Mouse (Mus musculus): Measurements from ENCODE around the gene Zkscan16. TPM values are rescaled to one million over a fixed set of nuclear protein-coding genes. Genes with fewer than 3 reads are reported as not detected.

Gene Zkscan16
- polyA plus RNA-seq, 1 experiment from 2014 or later = 1.1 TPM

DNA sequence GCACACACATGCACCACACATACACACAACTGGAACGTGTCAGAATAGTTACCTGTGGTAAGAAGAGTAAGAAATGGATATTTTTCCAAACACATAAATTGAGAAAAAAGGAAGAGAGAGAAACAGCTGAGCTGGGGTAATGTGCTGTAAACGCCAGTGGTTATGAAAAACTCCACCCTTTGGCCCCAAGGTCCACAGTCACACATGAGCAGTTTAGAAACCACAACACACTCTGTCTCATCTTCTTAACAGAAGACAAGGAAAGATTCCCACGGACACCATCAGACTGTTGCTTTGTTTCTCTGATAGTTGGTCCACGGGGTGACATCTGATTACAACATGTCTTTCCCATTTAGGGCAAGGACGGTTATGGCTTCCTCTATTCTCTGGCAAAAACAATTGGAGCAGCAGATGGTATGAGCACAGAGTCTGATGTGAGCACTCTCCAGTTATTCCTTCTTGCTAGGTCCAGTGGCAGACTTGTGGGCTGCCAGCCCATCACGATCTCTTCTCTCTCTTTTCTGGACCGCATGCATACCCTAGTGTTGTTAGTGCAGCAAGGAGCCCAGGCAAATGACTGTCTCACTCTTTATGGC lies 46.0 kb downstream of the Zkscan16 start:
- H3K36me3 ChIP-seq = no peaks in the 10 kb centered on the region
- H3K4me1 ChIP-seq = peaks cover 10% of the 10 kb centered on the region; the same call in 1 of the 2 replicates
- 85% methylated on average over 7 of the region's 7 CpGs for WGBS
- no peak overlapping the region for H3K27ac ChIP-seq (replicated peaks)
- no peak overlapping the region for H3K4me2 ChIP-seq (replicated peaks)
- no peak overlapping the region for H3K9ac ChIP-seq (replicated peaks)
- no peak overlapping the region for H3K4me3 ChIP-seq
- no peak for ATAC-seq (ENCODE audit: low FRiP score, low read depth)
- no peaks in the 10 kb centered on the region for H3K9me3 ChIP-seq
- peaks cover 8% of the 10 kb centered on the region for H3K27me3 ChIP-seq

DNA sequence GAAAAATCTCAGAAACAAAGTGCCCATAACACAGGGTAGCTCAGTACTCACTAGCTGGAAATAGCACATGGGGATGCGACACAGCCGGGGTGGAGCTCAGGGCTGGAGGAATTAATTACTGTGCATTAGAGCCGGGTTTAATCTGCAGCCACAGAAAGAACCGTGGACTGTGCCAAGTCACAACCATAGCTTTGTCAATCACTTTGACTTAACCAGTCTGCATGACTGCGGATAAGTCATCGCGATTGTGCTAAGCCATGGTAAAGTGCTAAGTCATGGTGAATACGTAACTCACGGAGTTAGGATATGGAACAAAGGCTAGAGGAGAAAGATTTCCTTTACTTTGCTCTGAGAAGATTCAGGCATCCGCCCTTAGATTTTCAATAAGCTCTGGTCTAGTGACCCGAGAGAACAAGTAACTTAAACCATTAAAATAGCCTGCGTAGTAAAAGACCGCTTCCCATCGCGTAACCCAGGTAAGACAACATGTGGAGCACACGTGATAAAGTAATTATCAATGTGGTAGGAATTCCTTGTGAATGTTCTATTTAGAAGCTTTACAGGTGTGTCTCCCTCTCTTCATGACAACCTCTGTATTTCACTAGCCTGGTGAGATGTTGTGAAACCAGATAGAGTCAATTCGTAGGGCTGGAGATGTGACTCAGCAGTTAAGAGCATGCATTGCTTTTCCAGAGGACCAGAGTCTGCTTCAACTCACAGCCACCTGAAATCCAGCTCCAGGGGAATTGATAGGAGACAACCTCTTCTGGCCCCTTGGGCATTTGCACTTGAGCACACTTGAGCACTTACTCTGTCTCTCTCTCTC lies 47.4 kb downstream of the Zkscan16 start:
- 65% methylated on average over 17 of the region's 17 CpGs for WGBS
- Histone ChIP-seq H3K4me1 (peaks cover 10% of the 10 kb centered on the region; the same call in 1 of the 2 replicates), H3K27me3 (peaks cover 8% of the 10 kb centered on the region), H3K27ac (replicated peaks) (no peak overlapping the region), H3K4me3 (no peak overlapping the region), H3K4me2 (replicated peaks) (no peak overlapping the region), H3K9ac (replicated peaks) (no peak overlapping the region), H3K9me3 (no peaks in the 10 kb centered on the region), H3K36me3 (no peaks in the 10 kb centered on the region)
- peak; percentile 38; the same call in 1 of the 2 replicates for ATAC-seq (ENCODE audit: low FRiP score, low read depth)

DNA sequence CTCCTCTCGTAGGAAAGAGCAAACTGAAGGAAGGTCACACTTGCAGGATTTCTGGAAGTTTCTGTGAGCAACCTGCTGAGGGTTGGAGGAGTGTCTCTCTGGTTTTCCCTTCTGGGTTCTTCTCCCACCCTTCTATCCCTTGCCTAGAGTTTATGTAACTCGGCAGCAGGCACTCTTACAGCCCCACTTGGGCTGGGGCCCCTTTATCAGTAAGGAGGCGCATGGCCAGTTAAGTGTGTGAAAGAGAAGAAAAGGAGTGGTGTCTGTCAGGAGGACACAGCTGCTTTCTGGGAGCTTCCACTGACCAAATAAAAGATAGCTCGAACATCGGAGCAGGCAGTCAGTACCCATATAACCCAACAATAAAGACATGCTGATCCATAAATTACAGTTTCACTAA lies 48.8 kb downstream of the Zkscan16 start:
- ATAC-seq (ENCODE audit: low FRiP score, low read depth) = no peak
- no peak overlapping the region for H3K4me2 ChIP-seq (replicated peaks)
- no peaks in the 10 kb centered on the region for H3K36me3 ChIP-seq
- peaks cover 5% of the 10 kb centered on the region for H3K27me3 ChIP-seq
- H3K4me1 ChIP-seq = no peaks in the 10 kb centered on the region
- no peaks in the 10 kb centered on the region for H3K9me3 ChIP-seq
- no peak overlapping the region for H3K4me3 ChIP-seq
- H3K9ac ChIP-seq (replicated peaks) = no peak overlapping the region
- no peak overlapping the region for H3K27ac ChIP-seq (replicated peaks)
- WGBS = 83% methylated on average over 5 of the region's 5 CpGs

DNA sequence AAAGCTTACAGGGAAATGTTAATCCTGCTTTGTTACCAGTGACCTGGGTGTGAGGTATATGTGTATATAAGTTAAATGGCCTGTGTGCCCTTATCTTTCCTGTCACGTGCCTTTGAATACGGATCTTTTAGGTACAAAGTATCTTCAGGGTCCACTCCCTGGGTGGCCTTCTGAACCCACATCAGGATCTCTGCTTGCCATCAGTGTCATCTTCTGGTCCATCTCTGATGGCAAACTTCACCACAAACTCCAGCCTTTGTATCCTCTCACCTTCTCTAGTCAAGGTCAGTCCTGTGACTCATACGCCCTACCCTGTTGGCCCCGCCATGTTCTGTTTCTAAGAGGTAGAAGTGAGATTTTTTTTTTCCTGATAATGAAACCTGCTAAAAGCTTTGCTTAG lies 51.3 kb downstream of the Zkscan16 start, which contains the start of gene Dnajc25:
TSS of gene Dnajc25 (plus strand) at position 301 of the 400 bp plus-strand sequence.
- no peak within 1 kb of the TSS for H3K9ac ChIP-seq (replicated peaks)
- no peak within 1 kb of the TSS for H3K4me3 ChIP-seq
- ATAC-seq (ENCODE audit: low FRiP score, low read depth) = no peak
- no peaks in the 10 kb centered on the region for H3K9me3 ChIP-seq
- WGBS = 91% methylated on average over 4 of the region's 4 CpGs
- H3K4me1 ChIP-seq = no peaks in the 10 kb centered on the region
- H3K4me2 ChIP-seq (replicated peaks) = no peak within 1 kb of the TSS
- H3K27me3 ChIP-seq = no peaks in the 10 kb centered on the region; the same call in 1 of the 2 replicates
- H3K27ac ChIP-seq (replicated peaks) = no peak within 1 kb of the TSS
- no peaks in the 10 kb centered on the region for H3K36me3 ChIP-seq

DNA sequence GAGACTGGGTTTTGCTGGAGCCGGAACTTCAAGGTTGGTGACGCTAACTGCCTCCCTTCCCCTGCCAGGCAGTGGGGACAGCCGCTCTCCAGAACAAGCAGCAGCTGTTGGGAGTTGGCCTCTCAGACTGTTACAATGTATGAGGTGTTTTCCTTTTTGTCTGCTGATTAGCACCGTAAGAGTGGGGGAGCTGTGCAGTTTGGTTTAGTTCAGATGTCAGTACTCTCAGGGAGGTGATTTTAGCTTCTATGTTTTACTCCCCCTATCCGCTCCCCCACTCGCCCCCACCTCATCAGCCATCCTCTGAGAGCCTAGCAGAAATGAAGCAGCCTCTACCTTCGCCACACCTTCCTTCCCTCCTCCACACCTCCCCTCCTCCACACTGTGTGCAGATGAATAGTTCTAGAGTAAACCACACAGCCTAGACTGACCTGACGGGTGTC lies 51.8 kb downstream of the Zkscan16 start:
- no peak overlapping the region for H3K9ac ChIP-seq (replicated peaks)
- no peaks in the 10 kb centered on the region for H3K4me1 ChIP-seq
- no peak overlapping the region for H3K27ac ChIP-seq (replicated peaks)
- WGBS = 77% methylated on average over 8 of the region's 8 CpGs
- H3K4me3 ChIP-seq = no peak overlapping the region
- ATAC-seq (ENCODE audit: low FRiP score, low read depth) = no peak
- no peaks in the 10 kb centered on the region; the same call in 1 of the 2 replicates for H3K27me3 ChIP-seq
- H3K9me3 ChIP-seq = no peaks in the 10 kb centered on the region
- H3K4me2 ChIP-seq (replicated peaks) = no peak overlapping the region
- no peaks in the 10 kb centered on the region for H3K36me3 ChIP-seq

DNA sequence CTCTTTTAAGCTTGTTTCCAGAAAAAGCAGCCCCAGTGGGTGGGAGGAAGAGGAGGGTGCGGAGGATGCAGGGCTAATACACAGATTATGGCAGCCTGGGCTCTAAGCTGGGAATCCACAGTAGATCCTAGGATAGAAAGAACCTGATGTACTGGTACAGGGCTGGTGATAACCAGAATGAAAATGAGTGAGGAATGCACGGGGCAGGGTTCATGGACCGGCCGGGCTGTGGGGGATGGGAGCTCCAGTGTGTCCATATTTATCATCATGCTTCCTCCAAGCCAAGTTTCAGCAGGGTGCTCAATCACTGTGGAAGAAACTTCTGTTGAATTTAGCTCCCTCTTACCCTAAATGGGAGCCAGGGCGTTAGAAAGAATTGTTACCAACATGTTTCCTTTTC lies 53.7 kb downstream of the Zkscan16 start:
- H3K9ac ChIP-seq (replicated peaks) = no peak overlapping the region
- 77% methylated on average over 5 of the region's 5 CpGs for WGBS
- no peak overlapping the region for H3K4me2 ChIP-seq (replicated peaks)
- ATAC-seq (ENCODE audit: low FRiP score, low read depth) = no peak
- H3K9me3 ChIP-seq = no peaks in the 10 kb centered on the region
- H3K36me3 ChIP-seq = no peaks in the 10 kb centered on the region
- H3K27me3 ChIP-seq = no peaks in the 10 kb centered on the region; the same call in 1 of the 2 replicates
- H3K27ac ChIP-seq (replicated peaks) = no peak overlapping the region
- no peak overlapping the region for H3K4me3 ChIP-seq
- H3K4me1 ChIP-seq = no peaks in the 10 kb centered on the region

DNA sequence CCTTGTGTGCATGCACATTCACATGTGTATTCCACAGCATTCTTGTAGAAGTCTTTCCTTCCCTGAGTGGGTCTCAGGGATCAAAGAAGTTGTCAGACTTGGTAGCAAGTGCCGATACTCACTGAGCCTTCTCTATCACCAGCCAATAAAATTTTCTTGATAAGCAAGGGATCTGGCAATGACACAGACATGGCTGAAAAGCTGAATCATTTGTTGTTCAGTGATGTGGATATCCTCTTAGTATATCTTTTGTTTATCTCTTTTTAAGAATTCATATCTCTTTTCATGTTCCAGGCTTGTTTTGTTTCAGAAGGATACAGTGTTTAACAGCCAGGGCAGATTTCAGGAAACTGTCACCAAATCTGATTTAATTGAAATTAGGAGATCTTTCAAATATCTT lies 55.3 kb downstream of the Zkscan16 start:
- Histone ChIP-seq H3K4me1 (peaks cover 2% of the 10 kb centered on the region), H3K9me3 (no peaks in the 10 kb centered on the region), H3K4me3 (no peak overlapping the region), H3K4me2 (replicated peaks) (no peak overlapping the region), H3K36me3 (no peaks in the 10 kb centered on the region), H3K27ac (replicated peaks) (no peak overlapping the region), H3K27me3 (no peaks in the 10 kb centered on the region), H3K9ac (replicated peaks) (no peak overlapping the region)
- 96% methylated on average over 1 of the region's 1 CpGs for WGBS
- no peak for ATAC-seq (ENCODE audit: low FRiP score, low read depth)

DNA sequence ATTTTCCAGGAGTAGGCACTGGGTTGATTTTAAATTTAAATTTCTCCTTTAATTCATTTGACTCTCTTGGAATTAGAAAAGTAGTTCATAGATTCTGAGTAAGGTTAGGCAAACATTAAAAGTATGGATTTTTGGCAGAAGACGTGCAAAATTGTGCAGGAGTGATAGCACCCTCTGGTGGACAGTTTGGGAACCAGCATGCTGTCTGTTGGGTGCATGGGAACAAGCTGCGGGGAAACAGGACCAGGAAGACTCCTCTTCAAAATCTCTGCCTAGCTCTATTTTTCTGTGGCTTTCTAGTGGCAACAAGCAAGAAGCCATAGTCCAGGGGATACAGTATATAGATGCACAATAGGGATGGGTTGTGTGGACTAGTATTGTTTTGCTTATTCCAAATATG lies 56.3 kb downstream of the Zkscan16 start:
- 20% methylated on average over 2 of the region's 2 CpGs for WGBS

DNA sequence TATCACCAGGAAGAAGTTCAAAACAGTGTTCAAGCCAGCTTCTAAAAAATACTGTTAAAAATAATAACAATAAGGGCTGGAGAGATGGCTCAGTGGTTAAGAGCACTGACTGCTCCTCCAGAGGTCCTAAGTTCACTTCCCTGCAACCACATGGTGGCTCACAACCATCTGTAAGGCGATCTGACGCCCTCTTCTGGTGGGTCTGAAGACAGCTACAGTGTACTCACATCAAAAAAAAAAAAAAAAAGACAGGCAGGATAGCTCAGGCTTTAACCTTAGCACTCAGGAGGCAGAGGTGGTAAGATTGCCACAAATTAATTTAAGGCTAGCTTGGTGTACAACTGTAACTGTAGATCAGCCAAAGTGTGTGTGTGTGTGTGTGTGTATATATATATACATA lies 57.2 kb downstream of the Zkscan16 start:
- Histone ChIP-seq H3K27ac (replicated peaks) (no peak overlapping the region), H3K4me1 (peaks cover 17% of the 10 kb centered on the region), H3K4me2 (replicated peaks) (no peak overlapping the region), H3K4me3 (no peak overlapping the region), H3K9me3 (no peaks in the 10 kb centered on the region), H3K9ac (replicated peaks) (no peak overlapping the region), H3K27me3 (peaks cover 10% of the 10 kb centered on the region), H3K36me3 (no peaks in the 10 kb centered on the region)
- no peak for ATAC-seq (ENCODE audit: low FRiP score, low read depth)
- 0% methylated on average over 2 of the region's 2 CpGs for WGBS

More for the DNA sequence above, 56.3 kb downstream of the Zkscan16 start:
- no peak for ATAC-seq (ENCODE audit: low FRiP score, low read depth)
- no peaks in the 10 kb centered on the region for H3K9me3 ChIP-seq
- no peaks in the 10 kb centered on the region for H3K36me3 ChIP-seq
- H3K27me3 ChIP-seq = peaks cover 5% of the 10 kb centered on the region
- peaks cover 12% of the 10 kb centered on the region for H3K4me1 ChIP-seq
- no peak overlapping the region for H3K4me2 ChIP-seq (replicated peaks)
- H3K9ac ChIP-seq (replicated peaks) = no peak overlapping the region
- H3K4me3 ChIP-seq = no peak overlapping the region
- no peak overlapping the region for H3K27ac ChIP-seq (replicated peaks)

DNA sequence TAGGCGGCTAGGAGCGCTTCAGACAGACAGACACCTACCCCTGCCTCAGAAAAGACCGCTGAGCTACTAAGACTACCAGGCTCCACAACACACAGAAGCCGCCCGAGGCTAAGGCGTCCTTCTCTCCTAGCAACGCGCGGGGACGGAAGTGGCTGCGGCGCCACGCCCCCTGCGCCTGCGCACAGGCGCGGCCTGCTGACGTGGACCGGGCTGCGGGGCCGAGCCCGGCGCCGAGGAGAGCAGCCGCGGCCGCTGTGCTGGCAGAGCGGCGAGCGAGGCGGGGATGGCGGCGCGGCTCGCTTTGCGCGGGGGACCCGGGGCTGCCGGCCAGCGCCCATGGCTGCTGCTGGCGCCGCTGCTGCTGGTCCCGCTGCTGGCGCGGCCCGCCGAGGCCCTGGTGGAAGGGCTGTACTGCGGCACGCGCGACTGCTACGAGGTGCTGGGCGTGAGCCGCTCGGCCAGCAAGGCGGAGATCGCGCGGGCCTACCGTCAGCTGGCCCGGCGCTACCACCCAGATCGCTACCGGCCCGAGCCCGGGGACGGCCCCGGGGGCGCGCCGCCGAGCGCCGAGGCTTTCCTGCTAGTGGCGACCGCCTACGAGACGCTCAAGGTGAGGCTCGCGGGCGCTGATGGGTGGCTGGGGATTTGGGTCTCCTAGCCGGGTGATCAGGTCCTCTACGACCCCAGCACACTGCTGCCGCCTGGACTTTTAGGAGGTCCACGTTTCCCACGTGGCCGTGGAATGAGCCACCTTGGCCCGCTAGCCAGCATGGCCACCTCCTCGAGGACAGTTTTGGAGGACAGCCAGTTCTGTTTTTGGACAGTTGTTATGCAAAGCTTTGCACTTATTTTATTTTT lies 59.7 kb downstream of the Zkscan16 start, which contains the start of gene Gm20503:
TSS of gene Gm20503 (plus strand) at position 263 of the 858 bp plus-strand sequence.
- Histone ChIP-seq H3K27me3 (peaks cover 10% of the 10 kb centered on the region), H3K27ac (replicated peaks) (peak within 1 kb of the TSS; percentile 89), H3K4me2 (replicated peaks) (peak within 1 kb of the TSS; percentile 91), H3K9ac (replicated peaks) (peak within 1 kb of the TSS; percentile 95), H3K4me3 (peak within 1 kb of the TSS; percentile 94), H3K9me3 (no peaks in the 10 kb centered on the region), H3K36me3 (no peaks in the 10 kb centered on the region), H3K4me1 (peaks cover 17% of the 10 kb centered on the region)
- WGBS = under 1% methylated on average over 62 of the region's 89 CpGs
- peak; percentile 99 for ATAC-seq (ENCODE audit: low FRiP score, low read depth)

DNA sequence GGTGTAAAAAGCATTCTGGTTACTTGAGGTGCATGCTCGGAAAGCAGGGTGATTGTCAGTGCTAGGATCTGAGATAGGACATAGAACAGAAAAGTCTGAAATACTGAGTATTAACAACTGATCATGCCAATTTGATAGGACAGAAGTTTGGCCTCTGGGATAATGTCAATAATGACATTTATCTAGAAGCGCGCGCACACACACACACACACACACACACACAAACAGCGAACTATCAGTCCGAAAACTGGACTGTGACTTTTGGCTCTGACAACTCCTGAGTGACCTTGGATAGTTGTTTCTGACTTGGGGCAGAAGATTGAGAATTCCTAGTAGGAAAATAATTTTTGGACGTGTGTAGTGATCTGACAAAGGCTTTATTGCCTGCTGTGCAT lies 60.4 kb downstream of the Zkscan16 start:
- peaks cover 17% of the 10 kb centered on the region for H3K4me1 ChIP-seq
- H3K27ac ChIP-seq (replicated peaks) = no peak overlapping the region
- H3K4me3 ChIP-seq = peak overlapping the region; percentile 94
- peak overlapping the region; percentile 95 for H3K9ac ChIP-seq (replicated peaks)
- H3K27me3 ChIP-seq = peaks cover 10% of the 10 kb centered on the region
- no peak for ATAC-seq (ENCODE audit: low FRiP score, low read depth)
- H3K4me2 ChIP-seq (replicated peaks) = peak overlapping the region; percentile 91
- WGBS = 38% methylated on average over 7 of the region's 7 CpGs
- no peaks in the 10 kb centered on the region for H3K9me3 ChIP-seq
- no peaks in the 10 kb centered on the region for H3K36me3 ChIP-seq
